Mouse (Mus musculus): Measurements from ENCODE around the gene Msl1.

Msl1 gene

DNA sequence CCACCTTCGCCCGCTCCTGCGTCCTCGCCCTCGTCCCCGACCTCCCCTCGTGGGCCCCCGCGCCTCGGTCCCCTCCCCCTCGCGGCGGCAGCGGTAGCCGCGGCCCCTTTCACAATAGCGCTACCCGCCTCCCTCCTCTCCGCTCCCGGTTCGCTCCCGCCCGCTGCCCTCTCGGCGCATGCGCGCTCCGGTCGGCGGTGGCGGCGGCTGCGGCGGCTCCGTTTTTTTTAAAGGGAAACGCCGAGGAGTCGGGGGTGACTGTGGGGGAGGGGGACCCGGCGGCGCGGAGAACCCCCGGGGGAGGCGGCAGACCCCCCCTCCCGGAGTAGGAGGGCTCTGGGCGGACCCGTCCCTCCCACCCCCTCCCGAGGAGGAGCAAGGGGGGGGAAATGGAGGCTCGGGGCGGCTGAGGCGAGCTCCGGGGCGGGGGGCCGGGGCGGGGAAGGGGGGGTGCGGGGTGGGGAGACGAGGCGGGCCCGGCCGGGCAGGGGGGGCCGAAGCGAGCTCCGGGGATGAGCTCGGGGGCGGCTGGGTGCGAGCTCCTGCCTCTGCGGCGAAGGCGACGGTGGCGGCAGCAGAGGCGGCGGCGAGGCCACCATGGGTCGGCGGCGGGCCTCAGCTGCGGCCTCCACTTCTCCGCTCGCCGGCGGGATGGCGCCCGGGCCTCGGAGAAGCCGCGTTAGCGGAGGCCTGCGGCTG lies at the start of gene Msl1:
Gene Msl1, plus strand, starts transcription at position 502 of the 699 bp plus-strand sequence.
- peak in 1 of 2 experiments; percentile 77 for DNase-seq (ENCODE audit: low spot score in 2 of 2)

DNA sequence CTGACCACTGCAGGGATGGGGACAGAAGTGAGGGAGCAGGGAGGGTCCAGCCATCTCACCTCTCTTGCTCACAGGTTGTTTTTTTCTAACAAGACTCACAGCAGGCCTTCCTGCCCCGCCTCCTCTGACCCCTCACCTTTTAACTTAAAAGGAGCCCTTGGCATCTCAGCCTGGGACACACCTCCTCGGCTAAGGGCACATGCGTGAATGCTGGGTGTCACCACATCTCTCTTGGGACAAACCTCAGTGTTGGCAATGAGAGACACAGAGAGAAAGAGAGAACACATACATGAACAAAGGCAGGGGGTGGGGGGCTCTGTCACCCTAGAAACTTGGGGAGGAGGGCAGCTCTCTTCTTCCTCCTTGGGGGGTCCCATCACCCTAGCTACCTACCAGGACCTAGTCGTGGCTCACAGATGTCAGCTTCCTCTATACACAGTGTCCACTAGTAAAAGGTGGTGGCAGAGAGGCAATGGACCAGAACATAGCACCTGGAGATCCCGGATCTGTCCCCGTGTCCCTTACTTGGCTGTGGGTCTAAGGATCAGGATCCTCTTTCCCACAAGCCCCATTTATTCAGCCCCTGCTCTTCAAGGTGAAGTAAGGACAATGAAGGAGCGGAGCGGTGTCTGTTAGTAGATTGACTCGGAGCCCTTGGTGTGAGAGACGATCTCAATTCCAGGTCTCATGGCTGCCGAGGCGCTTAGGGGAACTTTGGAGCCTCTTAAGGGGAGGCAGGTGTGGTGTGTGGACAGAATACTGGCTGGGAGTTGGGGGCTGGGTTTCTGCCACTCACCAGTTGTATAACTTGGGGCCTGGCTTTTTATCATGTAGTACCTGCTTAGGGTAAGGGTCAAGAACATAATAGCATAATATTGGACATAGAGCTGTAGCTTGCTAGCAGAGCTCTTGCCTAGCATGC lies 49.1 kb upstream of the Msl1 start:
- DNase-seq (ENCODE audit: low spot score in 2 of 2) = no peak

DNA sequence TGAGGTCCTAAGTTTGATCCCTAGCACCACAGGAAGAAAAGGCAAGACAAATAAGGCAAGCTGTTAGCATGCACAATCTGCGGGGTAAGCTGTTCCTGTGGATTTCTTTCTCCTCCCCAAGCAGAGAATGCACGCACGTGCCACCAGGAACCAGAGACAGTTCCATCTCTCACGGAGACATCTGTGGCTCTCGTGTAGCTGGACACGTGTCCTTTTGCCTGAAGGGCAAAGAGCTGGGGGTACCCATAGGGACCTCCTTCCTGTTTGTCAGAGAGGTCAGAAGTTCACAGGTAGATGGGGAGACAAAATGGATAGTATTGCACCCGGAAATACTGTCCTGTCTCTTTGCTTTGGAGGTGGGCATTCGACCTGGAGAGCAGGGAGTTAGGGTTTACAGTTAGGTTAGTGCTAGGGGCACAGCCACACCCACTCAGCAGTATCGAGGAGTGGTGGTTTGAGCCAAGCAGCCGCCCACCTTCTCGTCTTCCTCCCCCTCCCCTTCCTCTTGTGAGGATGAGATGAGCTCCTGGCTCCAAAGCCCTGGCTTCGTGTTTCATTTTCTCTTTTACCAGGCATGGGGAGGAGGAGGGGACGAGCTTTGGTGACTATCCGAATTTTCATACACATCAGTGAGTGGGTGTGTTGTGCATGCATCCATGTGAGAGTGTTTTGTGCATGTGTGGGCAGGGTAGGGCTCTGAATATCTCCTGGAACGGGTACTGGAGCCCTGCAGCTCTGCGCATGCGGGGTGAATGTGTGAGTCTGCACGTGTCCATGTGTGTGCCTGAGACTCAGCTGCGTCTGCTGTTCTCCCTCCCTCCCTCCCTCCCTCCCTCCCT lies 48.2 kb upstream of the Msl1 start:
- peak; percentile 97 for DNase-seq (ENCODE audit: low spot score in 2 of 2)

DNA sequence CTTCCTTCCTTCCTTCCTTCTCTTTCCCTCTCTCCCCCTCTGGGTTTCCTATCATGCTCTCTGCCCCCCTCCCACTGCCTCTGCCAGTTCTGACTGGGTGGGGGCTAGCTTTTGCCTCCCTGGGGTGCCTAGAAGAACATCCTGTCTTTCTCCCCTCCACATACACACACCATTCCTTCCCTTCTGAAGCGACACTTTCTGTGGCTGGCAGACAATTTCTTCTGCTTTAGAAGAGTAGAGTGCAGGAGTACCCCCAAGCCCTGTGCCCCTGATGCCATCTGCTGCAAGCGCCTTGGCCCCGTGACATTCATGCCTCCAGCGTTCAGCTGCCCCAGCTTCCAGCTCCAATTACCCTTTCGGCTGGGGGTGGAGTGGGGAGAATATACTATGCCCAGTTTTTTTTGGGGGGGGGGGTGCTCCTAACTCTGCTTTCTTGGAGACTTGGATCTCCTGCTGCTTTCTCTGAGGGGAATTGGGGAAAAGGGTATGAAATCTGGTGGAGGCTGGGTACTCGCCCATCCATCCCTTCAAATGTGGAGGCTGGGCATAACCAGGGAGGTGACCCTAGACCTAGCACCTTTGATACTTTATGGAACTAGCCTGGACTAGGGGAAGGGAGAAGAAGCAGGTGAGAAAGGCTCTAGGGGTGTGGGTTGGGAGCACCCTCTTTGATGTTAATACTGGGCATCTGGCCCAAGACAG lies 47.4 kb upstream of the Msl1 start:
- DNase-seq (ENCODE audit: low spot score in 2 of 2) = no peak

DNA sequence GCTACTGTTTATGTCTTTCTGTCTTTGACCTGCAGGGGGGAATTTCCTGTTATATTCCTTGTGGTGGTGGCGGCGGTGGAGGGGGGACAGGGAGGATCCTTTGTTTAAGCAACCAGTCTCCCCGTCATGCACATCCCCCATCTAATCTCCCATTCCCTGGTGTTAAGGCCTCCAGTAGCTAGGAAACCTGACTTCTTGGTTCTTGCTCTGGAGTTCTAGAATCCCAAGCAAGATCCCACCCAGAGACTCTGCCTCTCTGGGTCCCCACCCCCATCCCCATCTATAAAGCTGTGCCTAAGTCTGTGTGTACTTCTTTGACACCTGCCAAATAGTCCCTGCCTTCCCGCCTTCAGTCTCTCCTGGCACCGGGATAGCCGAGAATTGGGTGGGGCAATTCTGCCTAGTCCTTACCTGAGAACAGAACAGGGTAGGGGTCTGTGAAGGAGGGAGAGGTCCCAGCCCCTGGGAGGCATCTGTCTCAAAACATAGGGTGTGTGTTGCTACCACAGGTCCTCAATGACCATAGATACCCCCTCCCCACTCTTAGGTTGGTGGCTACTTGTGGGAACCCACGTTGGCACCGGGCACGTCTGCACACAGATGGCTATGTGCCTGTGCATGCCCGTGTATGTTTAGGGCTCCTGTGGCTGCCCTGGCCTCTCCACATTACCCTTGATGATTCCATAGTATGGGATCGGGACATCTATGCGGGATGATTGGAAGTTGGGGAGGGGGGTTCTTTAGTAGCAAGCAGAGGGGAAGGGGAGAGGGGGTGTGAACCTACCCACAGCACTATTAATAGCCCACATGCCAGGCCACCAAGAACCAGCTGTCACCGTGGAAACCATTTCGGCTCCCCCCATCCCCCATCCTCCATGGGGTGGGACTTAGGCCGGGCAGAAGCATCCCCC lies 46.6 kb upstream of the Msl1 start:
- DNase-seq (ENCODE audit: low spot score in 2 of 2) = no peak

DNA sequence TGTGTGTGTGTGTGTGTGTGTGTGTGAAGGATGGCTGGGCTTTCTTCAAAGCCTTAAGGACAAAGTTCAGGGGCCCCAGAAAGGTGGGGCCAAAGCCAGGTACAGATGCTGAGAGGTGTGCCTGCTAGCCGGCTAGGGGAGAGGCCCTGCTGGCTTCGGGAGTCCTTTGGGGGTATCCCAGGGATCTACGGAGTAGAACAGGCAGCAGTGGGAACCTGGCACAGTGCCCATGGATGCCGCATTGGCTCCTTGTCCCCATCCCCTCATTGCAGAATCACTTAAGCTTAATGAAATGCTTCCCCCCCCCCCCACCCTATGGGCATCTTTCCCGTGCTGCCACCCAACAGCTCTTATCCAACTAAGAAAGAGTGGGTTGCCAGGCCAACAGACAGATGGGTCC lies 45.6 kb upstream of the Msl1 start:
- DNase-seq (ENCODE audit: low spot score in 2 of 2) = peak in 1 of 2 experiments; percentile 17

DNA sequence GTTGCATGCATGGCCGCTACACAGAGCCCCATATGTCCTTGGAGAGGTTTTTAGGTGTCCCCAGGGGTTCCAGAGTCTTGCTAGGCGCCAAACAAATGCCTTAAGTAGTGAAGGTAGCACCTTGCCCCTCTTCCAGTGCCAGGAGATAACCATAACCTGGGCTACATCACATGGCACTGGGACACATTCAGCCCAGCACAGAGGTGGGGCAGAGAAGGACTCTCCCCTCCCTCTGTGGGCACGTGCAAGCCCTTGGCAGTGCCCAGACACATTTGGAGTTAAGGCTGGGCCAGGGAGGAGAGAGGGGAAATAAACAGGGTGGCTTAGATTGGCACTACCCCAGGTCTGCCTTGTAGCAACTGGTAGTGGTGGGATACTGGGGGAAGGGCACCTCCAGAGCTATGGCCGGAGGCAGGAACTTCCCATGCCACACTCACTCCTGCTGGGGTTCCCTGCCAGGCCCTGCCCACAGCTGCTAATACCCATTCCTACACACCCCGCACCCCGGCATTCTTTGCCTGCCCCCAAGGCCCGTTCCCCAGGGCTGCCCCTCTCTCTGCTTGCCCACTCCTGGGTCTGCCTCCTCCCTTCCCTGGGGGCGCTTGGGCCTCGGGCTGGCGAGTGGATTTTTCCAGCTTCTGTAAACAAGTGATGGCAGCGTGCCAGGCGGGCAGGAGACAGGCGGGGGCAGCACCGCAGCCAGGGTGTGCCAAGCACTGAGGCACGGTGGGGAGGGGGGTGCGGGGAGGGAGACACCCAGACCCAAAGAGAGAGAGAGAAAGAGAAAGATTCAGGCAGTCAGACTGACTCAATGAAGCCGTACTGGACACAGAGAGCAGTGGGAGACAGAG lies 44.7 kb upstream of the Msl1 start:
- peak in 1 of 2 experiments; percentile 75 for DNase-seq (ENCODE audit: low spot score in 2 of 2)

DNA sequence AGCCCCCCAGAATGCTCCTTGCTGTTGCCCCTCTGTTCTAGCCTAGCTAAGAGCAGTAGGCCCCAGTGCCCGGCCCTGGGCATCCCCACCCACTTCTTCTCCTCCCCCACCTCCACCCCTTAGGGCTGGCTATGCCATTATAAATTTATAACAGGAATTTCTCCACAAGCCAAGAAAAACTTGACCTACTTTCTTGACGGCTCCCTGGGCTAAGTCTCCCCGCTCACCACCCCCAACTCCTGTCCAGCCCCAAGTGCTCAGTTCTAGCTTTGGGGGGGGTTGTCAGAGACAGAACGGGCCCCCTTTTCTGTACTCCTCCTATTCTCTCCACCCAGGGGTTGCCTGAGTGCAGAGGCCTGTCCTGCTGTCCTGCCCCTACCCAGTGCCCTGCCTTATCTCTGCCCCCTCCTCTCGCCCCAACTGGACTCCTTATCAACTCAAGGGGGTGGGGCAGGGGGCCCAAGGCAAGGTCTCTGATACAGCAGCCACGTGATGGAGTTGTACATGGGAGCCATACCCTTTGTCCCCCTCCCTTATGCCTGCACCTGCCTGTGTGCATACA lies 44.0 kb upstream of the Msl1 start:
- no peak for DNase-seq (ENCODE audit: low spot score in 2 of 2)

DNA sequence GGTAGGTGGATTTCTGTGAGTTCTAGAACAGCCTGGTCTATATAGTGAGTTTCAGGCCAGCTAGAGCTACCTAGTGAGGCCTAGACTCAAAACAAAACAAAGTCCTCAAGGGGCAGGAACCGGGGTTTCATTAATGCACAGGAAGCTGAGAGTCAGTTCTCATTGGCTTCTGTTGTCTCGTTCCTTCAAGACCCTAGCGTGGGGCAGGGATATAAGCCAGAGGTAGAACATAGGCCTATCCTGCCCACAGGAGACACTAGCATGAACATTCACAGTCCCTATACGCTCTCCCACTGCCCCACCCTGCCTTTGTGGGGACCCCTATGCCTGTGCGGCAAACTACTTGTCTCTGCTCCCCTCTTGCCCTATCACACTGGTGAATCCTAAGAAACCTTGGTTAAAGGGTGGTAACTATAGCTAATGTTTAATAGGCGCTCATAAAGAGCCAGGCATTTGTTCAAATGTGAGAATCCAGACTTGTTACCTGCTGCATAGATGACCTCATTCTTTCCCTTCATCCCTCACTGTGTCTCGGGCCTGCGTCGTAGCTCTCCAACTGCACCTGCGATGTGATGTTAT lies 42.7 kb upstream of the Msl1 start:
- no peak for DNase-seq (ENCODE audit: low spot score in 2 of 2)

DNA sequence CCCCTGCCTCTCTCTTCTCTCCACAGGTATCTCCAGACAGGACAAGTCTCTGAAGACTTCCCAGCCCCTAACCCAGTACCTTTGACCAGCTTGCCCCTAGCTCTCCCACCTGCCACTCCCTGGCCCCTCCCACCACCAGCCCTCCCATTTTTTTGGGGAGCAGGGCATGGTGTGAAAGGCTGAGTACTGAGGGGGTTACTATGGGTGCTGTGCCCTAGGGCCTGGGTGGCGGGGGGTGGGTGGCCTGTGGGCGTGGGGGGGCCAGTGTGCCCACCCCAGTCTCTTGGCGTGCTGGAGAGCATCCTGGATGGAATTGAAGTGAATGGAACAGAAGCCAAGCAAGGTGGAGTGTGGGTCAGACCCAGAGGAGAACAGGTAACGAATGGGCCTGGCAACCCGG lies 42.1 kb upstream of the Msl1 start:
- no peak for DNase-seq (ENCODE audit: low spot score in 2 of 2)

DNA sequence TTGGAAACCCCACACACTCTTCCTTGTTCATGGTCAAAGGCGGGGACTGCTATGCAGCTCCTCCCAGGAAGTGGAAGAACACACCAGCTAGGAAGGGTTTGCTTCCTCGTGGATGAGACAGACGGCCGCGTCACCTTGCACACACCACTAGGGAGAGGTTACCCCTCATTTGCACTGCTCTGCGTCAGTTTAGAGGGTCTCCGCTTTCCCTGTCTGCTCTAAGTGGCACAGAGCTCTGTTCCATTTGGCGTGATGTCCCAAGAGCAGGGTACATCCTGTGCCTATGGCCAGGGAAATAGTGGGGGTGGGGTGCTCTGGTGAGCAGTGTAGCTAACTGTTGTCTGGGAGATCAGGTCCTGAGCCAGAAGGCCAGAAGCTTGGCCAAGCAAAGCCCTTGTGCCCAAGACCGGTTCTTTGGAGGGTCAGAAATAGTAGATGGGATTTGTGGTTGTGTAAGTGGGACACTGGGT lies 41.1 kb upstream of the Msl1 start:
- no peak for DNase-seq (ENCODE audit: low spot score in 2 of 2)

DNA sequence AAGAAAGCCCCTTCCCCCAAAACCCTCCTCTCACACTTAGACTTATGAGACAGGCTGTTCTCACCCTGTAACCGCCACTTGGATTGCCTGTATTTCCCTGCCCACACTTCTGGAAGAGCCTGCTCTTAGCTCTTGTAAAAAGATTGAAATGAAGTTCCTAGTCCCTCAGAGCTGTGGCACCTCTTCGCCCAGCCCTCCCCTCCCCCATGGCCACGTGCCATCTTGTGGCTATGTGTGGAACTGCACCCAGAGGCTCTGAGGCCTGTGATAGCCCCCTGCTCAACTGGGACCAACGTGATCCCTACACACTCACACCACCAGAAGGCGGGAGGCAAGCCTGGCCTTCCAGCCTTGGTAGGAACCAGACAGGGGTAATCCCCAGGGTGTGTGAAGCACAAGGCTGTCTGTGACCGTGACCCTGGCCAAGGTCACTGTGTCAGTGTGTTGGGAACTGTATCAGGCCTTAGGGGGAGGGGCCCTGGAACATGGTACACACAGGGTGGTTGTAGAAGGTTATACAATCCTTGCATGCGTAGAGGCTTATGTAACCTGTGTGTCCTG lies 40.6 kb upstream of the Msl1 start:
- DNase-seq (ENCODE audit: low spot score in 2 of 2) = peak in 1 of 2 experiments; percentile 49

DNA sequence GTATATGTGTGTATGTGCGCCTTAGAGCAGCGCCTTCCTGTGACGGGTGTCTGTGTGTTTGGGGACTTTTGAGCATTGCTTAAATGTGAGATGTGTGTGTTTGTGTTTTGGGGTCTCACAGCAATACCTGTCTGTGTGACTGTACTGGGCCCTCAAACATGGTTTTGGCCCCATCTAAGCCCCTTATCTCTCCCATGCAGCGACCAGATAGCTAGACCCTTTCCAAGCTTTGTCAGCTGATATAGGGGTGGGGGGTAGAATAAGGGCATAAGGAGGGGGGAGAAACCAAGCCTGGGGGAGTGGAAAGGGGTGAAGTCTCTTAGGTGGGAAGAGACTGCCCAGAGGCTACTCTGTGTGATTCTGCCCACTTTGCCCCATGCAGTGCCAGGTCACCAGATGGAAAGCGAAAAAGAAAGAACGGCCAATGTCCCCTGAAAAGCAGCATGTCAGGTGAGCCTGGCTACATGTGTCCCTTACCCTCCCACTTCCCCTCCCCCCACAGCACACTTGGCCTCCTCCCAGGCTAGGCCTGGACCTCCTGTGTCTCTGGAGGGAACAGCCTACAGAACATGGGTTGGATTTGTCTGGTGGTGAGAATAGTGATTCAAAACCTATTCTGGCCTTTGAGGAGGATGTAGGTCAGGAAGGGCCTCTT lies 39.5 kb upstream of the Msl1 start:
- no peak for DNase-seq (ENCODE audit: low spot score in 2 of 2)

DNA sequence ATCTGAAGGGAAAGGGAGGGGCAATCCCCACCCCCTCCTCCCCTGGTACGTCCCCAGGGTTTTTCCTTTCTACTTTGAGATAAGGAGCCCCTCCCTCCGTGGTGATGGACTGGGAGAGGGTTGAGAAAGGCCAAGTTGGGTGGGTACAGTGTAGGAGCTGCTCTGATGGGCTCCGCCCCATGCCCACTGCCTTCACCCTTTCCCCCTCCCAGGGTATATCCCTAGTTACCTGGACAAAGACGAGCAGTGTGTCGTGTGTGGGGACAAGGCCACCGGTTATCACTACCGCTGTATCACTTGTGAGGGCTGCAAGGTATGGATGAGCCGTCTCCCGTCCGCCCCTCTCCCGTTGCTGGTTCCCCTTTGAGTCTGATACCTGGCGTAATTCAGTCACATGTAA lies 38.6 kb upstream of the Msl1 start:
- DNase-seq (ENCODE audit: low spot score in 2 of 2) = no peak

DNA sequence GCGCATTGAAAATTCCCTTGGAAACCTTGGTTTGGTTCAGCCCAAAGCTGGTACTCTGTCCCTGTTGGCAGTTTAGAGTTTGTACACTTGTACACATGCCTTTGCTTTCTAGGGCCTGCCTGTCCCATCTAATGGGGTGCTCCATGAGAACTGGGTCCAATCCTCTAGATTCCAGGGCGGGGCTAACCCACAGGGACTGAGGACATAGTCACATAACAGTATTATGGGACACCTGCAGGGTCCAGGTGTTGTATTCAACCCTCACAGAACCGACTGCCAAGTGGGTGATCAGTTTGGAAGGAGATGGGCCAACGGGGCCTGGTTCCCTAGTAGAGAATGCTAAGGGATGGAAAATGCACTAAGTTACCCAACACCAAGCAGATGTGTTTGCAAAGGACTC lies 33.4 kb upstream of the Msl1 start:
- DNase-seq (ENCODE audit: low spot score in 2 of 2) = no peak

DNA sequence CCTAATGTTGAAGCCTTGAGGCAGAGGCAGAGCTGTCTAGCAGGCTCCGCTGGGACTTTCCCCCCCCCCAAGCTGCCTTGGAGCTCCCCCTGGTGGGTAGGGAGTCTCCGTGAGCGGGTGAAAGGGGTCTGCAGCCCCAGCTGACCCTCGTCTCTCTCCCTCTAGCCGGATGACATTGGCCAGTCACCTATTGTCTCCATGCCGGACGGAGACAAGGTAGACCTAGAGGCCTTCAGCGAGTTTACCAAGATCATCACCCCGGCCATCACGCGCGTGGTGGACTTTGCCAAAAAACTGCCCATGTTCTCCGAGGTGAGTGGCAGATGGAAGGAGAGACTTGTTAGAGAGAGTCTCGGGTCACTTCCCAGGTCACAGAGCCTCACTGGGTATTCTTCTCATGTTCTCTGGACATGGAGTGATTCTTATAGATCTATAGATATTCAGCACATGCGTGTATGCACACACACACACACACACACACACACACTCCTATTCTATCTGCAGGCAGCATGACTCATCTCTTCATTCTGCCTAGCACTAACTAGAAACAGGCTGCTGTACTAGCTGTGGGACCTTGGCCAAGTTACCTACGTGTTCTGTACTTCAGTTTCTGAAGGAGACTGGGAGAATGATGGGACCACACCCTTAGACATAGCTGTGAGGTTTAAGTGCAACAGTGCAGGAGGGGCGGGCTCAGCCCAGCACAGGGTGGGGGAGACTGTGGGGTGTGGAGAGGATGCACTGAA lies 32.4 kb upstream of the Msl1 start:
- peak in 1 of 2 experiments; percentile 76 for DNase-seq (ENCODE audit: low spot score in 2 of 2)

DNA sequence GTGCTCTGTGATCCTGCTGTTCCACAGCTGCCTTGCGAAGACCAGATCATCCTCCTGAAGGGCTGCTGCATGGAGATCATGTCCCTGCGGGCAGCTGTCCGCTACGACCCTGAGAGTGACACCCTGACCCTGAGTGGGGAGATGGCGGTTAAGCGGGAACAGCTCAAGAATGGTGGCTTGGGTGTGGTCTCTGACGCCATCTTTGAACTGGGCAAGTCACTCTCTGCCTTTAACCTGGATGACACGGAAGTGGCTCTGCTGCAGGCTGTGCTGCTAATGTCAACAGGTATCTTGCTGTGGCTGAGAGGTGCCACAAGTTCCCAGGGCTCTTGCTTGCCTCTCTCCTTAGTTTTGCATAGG lies 31.8 kb upstream of the Msl1 start:
- DNase-seq (ENCODE audit: low spot score in 2 of 2) = no peak
